Mouse (Mus musculus): ENCODE data around the gene Dglucy. TPM values are rescaled to one million over a fixed set of nuclear protein-coding genes. Genes with fewer than 3 reads are reported as not detected.

Gene Dglucy
- polyA plus RNA-seq, 1 experiment from 2014 or later: 2.8 TPM

DNA sequence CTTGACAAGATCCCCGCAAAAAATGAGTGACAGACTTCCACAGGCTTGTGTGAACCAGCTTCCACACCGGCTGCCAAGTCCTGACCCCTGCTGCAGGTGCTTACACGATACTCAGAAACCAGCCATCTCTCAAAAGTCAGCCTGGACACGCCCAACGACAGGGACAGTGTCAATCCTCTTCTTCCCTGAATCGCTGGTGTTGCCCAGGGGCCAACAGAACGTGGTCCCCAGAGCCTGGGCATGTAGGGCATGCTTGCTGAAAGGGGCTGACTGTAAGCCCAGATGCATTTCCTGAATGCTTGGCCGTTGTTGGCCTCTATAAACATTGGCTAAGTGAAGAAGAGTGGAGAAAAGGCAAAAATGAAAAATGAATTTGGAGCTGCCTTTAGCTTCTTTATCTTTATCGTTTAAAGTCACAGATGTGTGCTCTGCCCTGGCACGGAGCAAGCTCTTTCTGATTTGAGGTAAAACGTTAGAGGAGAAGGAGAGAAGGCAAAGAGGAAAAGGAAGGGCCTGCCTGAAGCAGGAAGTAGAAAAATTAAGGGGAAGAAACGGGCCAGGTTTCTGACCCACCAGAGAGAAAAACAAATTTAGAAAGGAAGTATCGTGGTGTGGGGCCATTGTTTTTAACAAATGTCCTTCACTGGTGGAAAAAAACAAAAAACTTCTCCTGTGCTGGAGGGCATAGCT is 14.4 kb upstream of the Dglucy start:
- Histone ChIP-seq H3K4me2 (no peak overlapping the region), H3K9ac (no peak overlapping the region), H3K4me1 (replicated peaks) (no peaks in the 10 kb centered on the region), H3K4me3 (no peak overlapping the region), H3K9me3 (replicated peaks) (no peaks in the 10 kb centered on the region), H3K27ac (ENCODE audit: poor library complexity, severe bottlenecking) (no peak overlapping the region), H3K27me3 (replicated peaks) (no peaks in the 10 kb centered on the region), H3K36me3 (no peaks in the 10 kb centered on the region)
- no peak for ATAC-seq (ENCODE audit: insufficient number of reproducible peaks, low FRiP score)
- WGBS: 63% methylated on average over 13 of the region's 13 CpGs

GRCm38 (mm10) chr12:100769871-100770270 is 9.0 kb upstream of the Dglucy start:
- WGBS: 84% methylated on average over 6 of the region's 6 CpGs
- no peak for ATAC-seq (ENCODE audit: insufficient number of reproducible peaks, low FRiP score)
- no peak overlapping the region for H3K4me2 ChIP-seq

GRCm38 (mm10) chr12:100770765-100771164 is 8.1 kb upstream of the Dglucy start:
- Histone ChIP-seq H3K36me3 (no peaks in the 10 kb centered on the region), H3K27me3 (replicated peaks) (no peaks in the 10 kb centered on the region), H3K27ac (ENCODE audit: poor library complexity, severe bottlenecking) (no peak overlapping the region), H3K4me2 (no peak overlapping the region), H3K9me3 (replicated peaks) (no peaks in the 10 kb centered on the region), H3K4me3 (no peak overlapping the region), H3K4me1 (replicated peaks) (0 out of 2 replicates have a peak, but pooled peaks cover 3% of the 10 kb centered on the region), H3K9ac (no peak overlapping the region)
- no peak for ATAC-seq (ENCODE audit: insufficient number of reproducible peaks, low FRiP score)
- WGBS: 65% methylated on average over 3 of the region's 3 CpGs

More at GRCm38 (mm10) chr12:100769871-100770270, 9.0 kb upstream of the Dglucy start:
- no peak overlapping the region for H3K9ac ChIP-seq
- H3K4me1 ChIP-seq (replicated peaks): 0 out of 2 replicates have a peak, but pooled peaks cover 3% of the 10 kb centered on the region
- no peaks in the 10 kb centered on the region for H3K9me3 ChIP-seq (replicated peaks)
- no peak overlapping the region for H3K4me3 ChIP-seq
- no peaks in the 10 kb centered on the region for H3K27me3 ChIP-seq (replicated peaks)
- no peak overlapping the region for H3K27ac ChIP-seq (ENCODE audit: poor library complexity, severe bottlenecking)
- no peaks in the 10 kb centered on the region for H3K36me3 ChIP-seq

DNA sequence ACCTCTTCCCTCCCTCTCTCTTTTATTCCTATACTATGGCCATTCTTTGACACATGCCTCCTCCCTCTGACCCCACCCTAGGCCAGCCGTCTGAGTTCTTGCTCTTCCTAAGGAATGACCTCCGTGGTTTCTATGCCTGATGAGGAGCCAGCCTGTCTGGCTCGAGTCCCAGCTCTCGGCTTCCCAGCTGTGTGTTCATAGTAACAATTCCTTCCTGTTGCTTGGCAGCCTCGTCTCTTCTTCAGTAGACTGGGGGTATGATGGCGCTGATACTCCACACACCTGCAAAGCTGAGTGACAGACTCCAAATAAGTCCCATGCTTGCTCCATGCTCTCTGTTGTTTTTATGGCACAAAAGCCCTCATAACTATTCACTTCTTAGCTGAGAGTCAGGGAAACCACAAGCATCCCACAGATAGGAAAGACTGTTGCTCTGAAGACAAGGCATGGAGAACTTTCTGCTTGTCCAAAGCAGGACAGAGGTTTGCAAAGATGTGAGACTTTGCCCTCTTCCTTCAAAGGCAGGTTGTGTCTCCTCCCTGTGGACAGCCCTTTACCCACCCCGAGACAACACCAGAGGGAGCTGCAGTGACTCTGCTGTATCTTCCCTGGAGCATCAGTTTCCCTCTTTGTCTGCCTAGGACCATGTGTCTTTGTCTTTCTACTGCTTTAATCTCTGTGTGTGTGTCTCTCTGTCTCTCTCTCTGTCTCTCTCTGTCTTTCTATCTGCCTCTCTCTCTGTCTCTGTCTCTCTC is 6.5 kb upstream of the Dglucy start:
- Histone ChIP-seq H3K27me3 (replicated peaks) (no peaks in the 10 kb centered on the region), H3K9ac (no peak overlapping the region), H3K4me3 (no peak overlapping the region), H3K4me1 (replicated peaks) (0 out of 2 replicates have a peak, but pooled peaks cover 3% of the 10 kb centered on the region), H3K36me3 (no peaks in the 10 kb centered on the region), H3K27ac (ENCODE audit: poor library complexity, severe bottlenecking) (no peak overlapping the region), H3K4me2 (no peak overlapping the region), H3K9me3 (replicated peaks) (no peaks in the 10 kb centered on the region)
- WGBS: 35% methylated on average over 7 of the region's 7 CpGs
- ATAC-seq (ENCODE audit: insufficient number of reproducible peaks, low FRiP score): no peak

GRCm38 (mm10) chr12:100774756-100775155 is 4.1 kb upstream of the Dglucy start:
- Histone ChIP-seq H3K27me3 (replicated peaks) (no peaks in the 10 kb centered on the region), H3K4me3 (no peak overlapping the region), H3K4me2 (no peak overlapping the region), H3K27ac (ENCODE audit: poor library complexity, severe bottlenecking) (no peak overlapping the region), H3K36me3 (no peaks in the 10 kb centered on the region), H3K9ac (no peak overlapping the region), H3K9me3 (replicated peaks) (no peaks in the 10 kb centered on the region), H3K4me1 (replicated peaks) (peaks cover 17% of the 10 kb centered on the region)
- WGBS: 69% methylated on average over 7 of the region's 7 CpGs
- 0 out of 2 replicates have a peak, but pooled peaks have one; percentile 30 for ATAC-seq (ENCODE audit: insufficient number of reproducible peaks, low FRiP score)

DNA sequence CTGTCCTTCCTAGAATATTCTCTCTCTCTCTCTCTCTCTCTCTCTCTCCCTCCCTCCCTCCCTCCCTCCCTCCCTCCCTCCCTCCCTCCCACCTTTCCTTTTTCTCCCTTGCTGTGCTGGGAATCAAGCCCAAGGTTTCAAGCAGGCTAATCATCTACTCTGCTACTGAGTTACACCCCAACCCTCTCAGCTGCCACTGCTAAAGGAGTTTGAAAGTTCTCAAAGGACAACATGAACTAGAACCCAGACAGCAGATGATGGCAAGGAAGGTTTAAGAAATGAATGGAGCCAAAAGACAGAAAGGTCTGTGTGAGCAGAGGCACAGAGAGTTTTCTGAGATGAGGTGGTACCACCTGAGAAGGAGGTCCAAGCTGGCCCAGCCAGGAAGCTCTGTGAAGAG is 3.6 kb upstream of the Dglucy start:
- ATAC-seq (ENCODE audit: insufficient number of reproducible peaks, low FRiP score): no peak
- no peaks in the 10 kb centered on the region for H3K27me3 ChIP-seq (replicated peaks)
- no peak overlapping the region for H3K4me3 ChIP-seq
- H3K27ac ChIP-seq (ENCODE audit: poor library complexity, severe bottlenecking): no peak overlapping the region
- no peak overlapping the region for H3K4me2 ChIP-seq
- H3K36me3 ChIP-seq: no peaks in the 10 kb centered on the region
- peaks cover 18% of the 10 kb centered on the region for H3K4me1 ChIP-seq (replicated peaks)
- H3K9me3 ChIP-seq (replicated peaks): no peaks in the 10 kb centered on the region
- H3K9ac ChIP-seq: no peak overlapping the region

GRCm38 (mm10) chr12:100775911-100776581 is 2.8 kb upstream of the Dglucy start:
- no peak for ATAC-seq (ENCODE audit: insufficient number of reproducible peaks, low FRiP score)
- peaks cover 18% of the 10 kb centered on the region for H3K4me1 ChIP-seq (replicated peaks)
- no peak overlapping the region for H3K4me3 ChIP-seq
- H3K4me2 ChIP-seq: no peak overlapping the region
- H3K36me3 ChIP-seq: no peaks in the 10 kb centered on the region
- H3K27ac ChIP-seq (ENCODE audit: poor library complexity, severe bottlenecking): no peak overlapping the region
- 74% methylated on average over 8 of the region's 8 CpGs for WGBS
- no peak overlapping the region for H3K9ac ChIP-seq
- H3K27me3 ChIP-seq (replicated peaks): no peaks in the 10 kb centered on the region
- no peaks in the 10 kb centered on the region for H3K9me3 ChIP-seq (replicated peaks)

- H3K4me2 ChIP-seq: no peak overlapping the region
- 71% methylated on average over 6 of the region's 6 CpGs for WGBS
- H3K4me3 ChIP-seq: no peak overlapping the region
- no peak overlapping the region for H3K27ac ChIP-seq (ENCODE audit: poor library complexity, severe bottlenecking)
- H3K9me3 ChIP-seq (replicated peaks): no peaks in the 10 kb centered on the region
- no peak for ATAC-seq (ENCODE audit: insufficient number of reproducible peaks, low FRiP score)
- no peaks in the 10 kb centered on the region for H3K36me3 ChIP-seq
- H3K9ac ChIP-seq: no peak overlapping the region
- H3K4me1 ChIP-seq (replicated peaks): peaks cover 18% of the 10 kb centered on the region
- H3K27me3 ChIP-seq (replicated peaks): no peaks in the 10 kb centered on the region
Measured at GRCm38 (mm10) chr12:100776991-100777390, 1.9 kb upstream of the Dglucy start.

GRCm38 (mm10) chr12:100778276-100778933 is 452 bp upstream of the Dglucy start:
- H3K4me3 ChIP-seq: no peak overlapping the region

GRCm38 (mm10) chr12:100780416-100780815 is 1.6 kb downstream of the Dglucy start:
- H3K4me3 ChIP-seq: no peak overlapping the region
- H3K27ac ChIP-seq (ENCODE audit: poor library complexity, severe bottlenecking): no peak overlapping the region
- H3K36me3 ChIP-seq: no peaks in the 10 kb centered on the region
- WGBS: 89% methylated on average over 10 of the region's 10 CpGs
- H3K4me2 ChIP-seq: no peak overlapping the region
- no peaks in the 10 kb centered on the region for H3K27me3 ChIP-seq (replicated peaks)
- H3K4me1 ChIP-seq (replicated peaks): peaks cover 19% of the 10 kb centered on the region
- H3K9me3 ChIP-seq (replicated peaks): no peaks in the 10 kb centered on the region
- no peak for ATAC-seq (ENCODE audit: insufficient number of reproducible peaks, low FRiP score)
- H3K9ac ChIP-seq: no peak overlapping the region

More at GRCm38 (mm10) chr12:100778276-100778933, 452 bp upstream of the Dglucy start:
- ATAC-seq (ENCODE audit: insufficient number of reproducible peaks, low FRiP score): no peak
- no peaks in the 10 kb centered on the region for H3K9me3 ChIP-seq (replicated peaks)
- no peaks in the 10 kb centered on the region for H3K27me3 ChIP-seq (replicated peaks)
- H3K9ac ChIP-seq: no peak overlapping the region
- WGBS: 79% methylated on average over 10 of the region's 10 CpGs
- H3K36me3 ChIP-seq: no peaks in the 10 kb centered on the region
- 0 out of 2 replicates have a peak overlapping the region, but pooled peaks have one; percentile 63 for H3K27ac ChIP-seq (ENCODE audit: poor library complexity, severe bottlenecking)
- no peak overlapping the region for H3K4me2 ChIP-seq
- H3K4me1 ChIP-seq (replicated peaks): peaks cover 15% of the 10 kb centered on the region
